Mouse (Mus musculus) lung, postnatal 0 days (tissue): ENCODE data around the gene Acaca.

Source experiments
- CTCF ChIP-seq: IDR thresholded peaks from 2 replicates; pipeline ENCODE4 v1.5.1; 2016; ENCODE audit warnings: antibody characterized with exemption, mild to moderate bottlenecking
- EP300 ChIP-seq: IDR thresholded peaks from 2 replicates; pipeline ENCODE4 v1.6.1; 2016; ENCODE audit warnings: antibody characterized with exemption, mild to moderate bottlenecking, control low read depth

- TF ChIP-seq EP300 (no peak), CTCF (no peak)
These were observed 176.8 kb downstream of the Acaca start for GRCm38 (mm10) chr11:84306158-84306742.
